Mouse (Mus musculus): ENCODE measurements around the gene Acss3.

Acss3 gene

GRCm38 (mm10) chr10:106998052-106998625 is 125.3 kb downstream of the Acss3 start:
- no peak for DNase-seq

GRCm38 (mm10) chr10:106989478-106989877 is 134.0 kb downstream of the Acss3 start:
- no peak for DNase-seq

- DNase-seq = no peak
Observed at GRCm38 (mm10) chr10:106975193-106976141, 148.0 kb downstream of the Acss3 start.

- DNase-seq = no peak
Observed at GRCm38 (mm10) chr10:106959026-106959425, 164.4 kb downstream of the Acss3 start.

- no peak for DNase-seq
Observed at GRCm38 (mm10) chr10:106941380-106941779, 182.1 kb downstream of the Acss3 start.

GRCm38 (mm10) chr10:106939441-106939840 is 184.0 kb downstream of the Acss3 start:
- DNase-seq = no peak

GRCm38 (mm10) chr10:106938851-106939250 is 184.6 kb downstream of the Acss3 start:
- DNase-seq = no peak

GRCm38 (mm10) chr10:106936996-106937395 is 186.5 kb downstream of the Acss3 start:
- no peak for DNase-seq

- no peak for DNase-seq
Observed at GRCm38 (mm10) chr10:106932571-106933073, 190.8 kb downstream of the Acss3 start.

- no peak for DNase-seq
Observed at GRCm38 (mm10) chr10:106928576-106929332, 194.7 kb downstream of the Acss3 start.

GRCm38 (mm10) chr10:106924798-106925197 is 198.7 kb downstream of the Acss3 start:
- DNase-seq = no peak

GRCm38 (mm10) chr10:106924334-106924733 is 199.1 kb downstream of the Acss3 start:
- no peak for DNase-seq

- no peak for DNase-seq
Observed at GRCm38 (mm10) chr10:106914822-106915221, 208.6 kb downstream of the Acss3 start.

GRCm38 (mm10) chr10:106914275-106914674 is 209.2 kb downstream of the Acss3 start:
- DNase-seq = no peak

GRCm38 (mm10) chr10:106913032-106913431 is 210.4 kb downstream of the Acss3 start:
- no peak for DNase-seq

- DNase-seq = no peak
Observed at GRCm38 (mm10) chr10:106910108-106910507, 213.4 kb downstream of the Acss3 start.

- no peak for DNase-seq
Observed at GRCm38 (mm10) chr10:106896351-106896750, 227.1 kb downstream of the Acss3 start.
